Mouse (Mus musculus) G1E (cell line): ENCODE measurements at regions not wholly inside any gene's neighbourhood (a gene's known extent, or its start where the extent isn't known, plus 50 kb on each side); places are given as distances from the start of the nearest gene placed in this dataset.

ENCODE experiments used
- ATAC-seq: 2 replicates; pipeline ENCODE4 v1.8.0; 2016; ENCODE audit warnings: mild to moderate bottlenecking; ENCODE audit not compliant: insufficient number of reproducible peaks, poor library complexity, low FRiP score, severe bottlenecking; ENCODE audit errors: extremely low read depth
- DNase-seq: peaks from one replicate; pipeline ENCODE4 v3.0.0; 2012; ENCODE audit warnings: low spot score
- H3K27me3 ChIP-seq: 2 replicates; pipeline ENCODE4 v1.6.1; 2012; ENCODE audit warnings: mild to moderate bottlenecking, low read length, inconsistent platforms; ENCODE audit not compliant: insufficient read depth
- H3K36me3 ChIP-seq: replicated peaks from 2 replicates; pipeline ENCODE3; 2012; ENCODE audit warnings: mild to moderate bottlenecking, inconsistent platforms
- H3K4me1 ChIP-seq: 2 replicates; pipeline ENCODE4 v1.6.1; 2012; ENCODE audit warnings: low read depth, low read length, inconsistent platforms, mixed read lengths; ENCODE audit not compliant: insufficient read depth
- H3K4me3 ChIP-seq: 2 replicates; pipeline ENCODE4 v1.5.1; 2012; ENCODE audit warnings: low read depth, mild to moderate bottlenecking, inconsistent platforms, low read length, moderate library complexity, mixed read lengths
- H3K9me3 ChIP-seq: replicated peaks from 2 replicates; pipeline ENCODE4 v1.6.1; 2012; ENCODE audit warnings: inconsistent platforms
- CTCF ChIP-seq: IDR thresholded peaks from 2 replicates; pipeline ENCODE4 v1.5.1; 2012; ENCODE audit warnings: low read depth, low read length, inconsistent platforms, mixed read lengths
- GATA1 ChIP-seq: IDR thresholded peaks from 2 replicates; pipeline ENCODE4 v1.6.1; 2012; ENCODE audit warnings: borderline replicate concordance, low read length, inconsistent platforms, mixed read lengths
- GATA2 ChIP-seq: IDR thresholded peaks from 2 replicates; pipeline ENCODE4 v1.6.1; 2012; ENCODE audit warnings: low read depth, low read length, inconsistent platforms, borderline replicate concordance
- POLR2AphosphoS5 ChIP-seq: IDR thresholded peaks from 2 replicates; pipeline ENCODE4 v1.6.1; 2012; ENCODE audit warnings: low read depth, low read length, inconsistent platforms; ENCODE audit not compliant: insufficient replicate concordance
- TAL1 ChIP-seq: conservative IDR thresholded peaks from 2 replicates; pipeline ENCODE4 v1.6.1; 2012; ENCODE audit warnings: low read depth, low read length, inconsistent platforms, mixed read lengths

- H3K4me3 ChIP-seq, result no peak overlapping the region
- H3K9me3 ChIP-seq, result no peaks in the 10 kb centered on the region
- peaks cover 2% of the 10 kb centered on the region; the same call in 1 of the 2 replicates for H3K27me3 ChIP-seq
- ATAC-seq, result no peak
- H3K4me1 ChIP-seq, result no peaks in the 10 kb centered on the region
- no peaks in the 10 kb centered on the region for H3K36me3 ChIP-seq
- TF ChIP-seq GATA2 (no peak), POLR2AphosphoS5 (no peak), GATA1 (no peak), TAL1 (no peak), CTCF (no peak)
- DNase-seq, result no peak
Observed at GRCm38 (mm10) chr1:61145013-61145412, 167.3 kb downstream of the Icos start.

GRCm38 (mm10) chr1:61145572-61145971 is 167.8 kb downstream of the Icos start:
- DNase-seq (no peak), ATAC-seq (no peak; the same call in 1 of the 2 replicates)
- no peaks in the 10 kb centered on the region for H3K4me1 ChIP-seq
- H3K27me3 ChIP-seq, result peaks cover 2% of the 10 kb centered on the region; the same call in 1 of the 2 replicates
- H3K36me3 ChIP-seq, result no peaks in the 10 kb centered on the region
- H3K9me3 ChIP-seq, result no peaks in the 10 kb centered on the region
- no peak overlapping the region for H3K4me3 ChIP-seq
- TF ChIP-seq TAL1 (no peak), CTCF (no peak), GATA1 (no peak), POLR2AphosphoS5 (no peak), GATA2 (no peak)

GRCm38 (mm10) chr1:61146222-61146723 is 168.5 kb downstream of the Icos start:
- Histone ChIP-seq H3K4me3 (no peak overlapping the region), H3K4me1 (no peaks in the 10 kb centered on the region), H3K27me3 (peaks cover 2% of the 10 kb centered on the region; the same call in 1 of the 2 replicates), H3K9me3 (no peaks in the 10 kb centered on the region), H3K36me3 (no peaks in the 10 kb centered on the region)
- no peak for DNase-seq
- ATAC-seq, result no peak
- TF ChIP-seq GATA1, result no peak
- no peak for TF ChIP-seq CTCF
- TF ChIP-seq TAL1, result no peak
- no peak for TF ChIP-seq GATA2
- no peak for TF ChIP-seq POLR2AphosphoS5

GRCm38 (mm10) chr1:61151742-61152141 is 174.0 kb downstream of the Icos start:
- Histone ChIP-seq H3K9me3 (no peaks in the 10 kb centered on the region), H3K36me3 (no peaks in the 10 kb centered on the region), H3K4me1 (no peaks in the 10 kb centered on the region), H3K27me3 (no peaks in the 10 kb centered on the region; the same call in 1 of the 2 replicates), H3K4me3 (no peak overlapping the region)
- TF ChIP-seq CTCF (no peak), POLR2AphosphoS5 (no peak), GATA2 (no peak), TAL1 (no peak), GATA1 (no peak)
- ATAC-seq, result no peak
- DNase-seq, result no peak

GRCm38 (mm10) chr1:61152157-61152556 is 174.4 kb downstream of the Icos start:
- TF ChIP-seq GATA1, result no peak
- no peak for TF ChIP-seq POLR2AphosphoS5
- TF ChIP-seq CTCF, result no peak
- no peak for TF ChIP-seq GATA2
- TF ChIP-seq TAL1, result no peak
- no peaks in the 10 kb centered on the region for H3K9me3 ChIP-seq
- ATAC-seq (no peak), DNase-seq (no peak)
- no peak overlapping the region for H3K4me3 ChIP-seq
- H3K4me1 ChIP-seq, result no peaks in the 10 kb centered on the region
- no peaks in the 10 kb centered on the region for H3K36me3 ChIP-seq
- H3K27me3 ChIP-seq, result peaks cover under 1% of the 10 kb centered on the region; the same call in 1 of the 2 replicates

GRCm38 (mm10) chr1:61154216-61154615 is 176.5 kb downstream of the Icos start:
- no peak for ATAC-seq
- Histone ChIP-seq H3K4me1 (no peaks in the 10 kb centered on the region), H3K36me3 (no peaks in the 10 kb centered on the region), H3K4me3 (no peak overlapping the region), H3K27me3 (peaks cover 3% of the 10 kb centered on the region; the same call in 1 of the 2 replicates), H3K9me3 (no peaks in the 10 kb centered on the region)
- TF ChIP-seq TAL1, result no peak
- no peak for TF ChIP-seq GATA2
- TF ChIP-seq GATA1, result no peak
- TF ChIP-seq CTCF, result no peak
- TF ChIP-seq POLR2AphosphoS5, result no peak
- DNase-seq, result no peak

- DNase-seq, result no peak
- H3K36me3 ChIP-seq, result no peaks in the 10 kb centered on the region
- no peak overlapping the region for H3K4me3 ChIP-seq
- TF ChIP-seq CTCF (no peak), GATA2 (no peak), POLR2AphosphoS5 (no peak), GATA1 (no peak), TAL1 (no peak)
- ATAC-seq, result no peak
- no peaks in the 10 kb centered on the region for H3K4me1 ChIP-seq
- peaks cover 3% of the 10 kb centered on the region; the same call in 1 of the 2 replicates for H3K27me3 ChIP-seq
- no peaks in the 10 kb centered on the region for H3K9me3 ChIP-seq
Observed at GRCm38 (mm10) chr1:61157271-61157670, 179.5 kb downstream of the Icos start.
